Mouse (Mus musculus): ENCODE results near the gene Tns1.

Tns1 gene

GRCm38 (mm10) chr1:74066061-74066460 lies 58.2 kb downstream of the Tns1 start:
- intact Hi-C loops (cut with DNase I): no loop called here

DNA sequence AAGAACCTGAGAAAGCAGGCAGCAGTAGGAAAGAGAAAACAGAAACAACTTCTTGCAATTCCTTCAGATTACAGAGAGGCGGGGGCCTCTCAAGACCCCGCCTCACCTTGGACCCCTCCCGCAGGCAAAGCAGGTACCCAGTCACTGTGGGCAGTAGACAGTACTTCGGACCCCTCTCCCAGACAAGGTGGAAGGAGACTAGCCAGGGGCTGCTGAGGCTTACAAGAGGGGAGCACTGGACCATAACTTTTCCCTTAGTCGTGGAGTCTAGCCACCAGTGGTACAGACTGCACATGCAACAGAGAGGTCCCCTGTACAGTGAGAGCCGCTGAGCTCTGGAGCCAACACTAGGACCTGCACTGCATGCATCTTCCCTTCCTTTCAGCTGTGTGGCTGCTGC lies 64.2 kb downstream of the Tns1 start:
- intact Hi-C loops (cut with DNase I): no loop called here

DNA sequence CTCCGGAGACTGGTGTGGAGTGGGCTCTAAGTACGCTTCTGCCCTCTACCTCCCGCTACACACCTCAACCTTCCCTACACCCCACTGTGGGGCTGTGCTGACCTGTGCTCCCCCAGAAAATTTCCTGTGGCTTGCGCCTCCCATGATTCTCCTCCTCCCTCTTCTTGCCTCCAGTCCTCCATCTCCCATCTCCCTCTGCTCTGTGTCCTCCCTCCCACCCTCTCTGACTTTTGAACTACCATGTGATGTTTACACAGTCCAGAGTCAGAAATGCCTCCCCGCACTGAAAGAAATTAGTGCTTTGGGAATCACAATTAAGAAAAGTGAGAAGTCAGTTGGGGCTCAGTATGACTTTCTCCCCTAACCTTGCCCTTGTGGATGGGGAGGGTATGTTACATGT lies 64.7 kb downstream of the Tns1 start:
- intact Hi-C loops (cut with DNase I): no loop called here

DNA sequence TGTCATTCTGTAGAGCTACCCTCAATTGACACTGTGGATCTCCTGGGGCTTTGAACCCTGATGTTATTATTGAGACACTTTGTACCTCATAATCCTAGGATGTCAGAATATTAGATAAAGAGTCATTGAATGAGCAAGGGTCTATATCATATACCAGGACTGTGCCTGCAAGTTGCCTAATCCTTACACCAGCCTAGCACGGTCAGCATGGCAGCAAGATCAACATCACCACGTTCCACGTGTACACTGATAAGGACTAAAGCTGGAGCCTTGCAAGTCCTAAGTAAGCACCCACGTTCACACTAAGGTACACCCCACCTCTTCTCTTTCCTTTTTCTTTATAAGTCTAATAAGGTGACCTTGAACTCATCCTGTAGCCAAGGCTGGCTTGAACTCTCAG lies 65.5 kb downstream of the Tns1 start:
- intact Hi-C loops (cut with DNase I): no loop called here

GRCm38 (mm10) chr1:74058309-74058708 lies 65.9 kb downstream of the Tns1 start:
- intact Hi-C loops (cut with DNase I): no loop called here

DNA sequence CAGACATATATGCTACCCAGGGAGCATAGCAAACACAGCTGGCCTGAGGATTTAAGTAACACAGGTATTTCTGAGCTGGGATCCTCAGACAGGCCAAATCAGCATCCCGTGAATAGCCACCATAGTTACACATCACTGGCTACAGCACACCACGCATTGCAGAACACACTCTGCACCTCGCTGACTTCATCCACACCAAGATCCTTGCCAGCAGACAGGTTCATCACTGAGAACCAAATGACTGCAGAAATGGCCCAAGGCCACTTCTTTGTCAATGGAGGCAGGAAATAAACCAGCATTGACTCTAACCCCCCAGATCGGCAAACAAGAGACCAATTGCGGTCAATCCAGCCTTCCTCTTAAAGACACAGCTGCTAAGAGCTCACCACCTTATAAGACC lies 66.7 kb downstream of the Tns1 start:
- intact Hi-C loops (cut with DNase I): no loop called here

GRCm38 (mm10) chr1:74055552-74055951 lies 68.7 kb downstream of the Tns1 start:
- intact Hi-C loops (cut with DNase I): no loop called here

DNA sequence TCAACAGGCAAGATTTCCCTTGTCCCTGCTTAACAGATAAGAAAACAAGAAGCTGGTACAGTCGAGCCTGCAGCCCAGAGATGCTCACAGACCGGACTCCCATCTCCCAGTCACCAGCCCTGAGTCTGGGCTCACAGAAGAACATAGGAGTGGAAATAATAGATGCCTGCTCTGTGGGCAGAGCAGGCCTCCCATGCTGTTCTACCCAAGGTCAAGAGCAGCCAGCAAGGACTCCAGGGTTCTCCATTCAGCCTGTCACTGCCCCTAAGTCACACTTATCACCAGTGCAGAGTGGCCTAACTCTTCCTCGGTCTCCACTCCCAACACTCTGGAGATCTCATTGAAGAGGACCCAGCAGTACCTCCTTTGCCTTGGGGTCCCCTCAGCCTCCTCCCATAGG lies 69.8 kb downstream of the Tns1 start:
- intact Hi-C loops (cut with DNase I): no loop called here

GRCm38 (mm10) chr1:74054007-74054406 lies 70.2 kb downstream of the Tns1 start:
- intact Hi-C loops (cut with DNase I): no loop called here

- intact Hi-C loops (cut with DNase I): no loop called here
These were observed 71.2 kb downstream of the Tns1 start for GRCm38 (mm10) chr1:74053068-74053467.

GRCm38 (mm10) chr1:74051349-74051748 lies 72.9 kb downstream of the Tns1 start:
- intact Hi-C loops (cut with DNase I): no loop called here

DNA sequence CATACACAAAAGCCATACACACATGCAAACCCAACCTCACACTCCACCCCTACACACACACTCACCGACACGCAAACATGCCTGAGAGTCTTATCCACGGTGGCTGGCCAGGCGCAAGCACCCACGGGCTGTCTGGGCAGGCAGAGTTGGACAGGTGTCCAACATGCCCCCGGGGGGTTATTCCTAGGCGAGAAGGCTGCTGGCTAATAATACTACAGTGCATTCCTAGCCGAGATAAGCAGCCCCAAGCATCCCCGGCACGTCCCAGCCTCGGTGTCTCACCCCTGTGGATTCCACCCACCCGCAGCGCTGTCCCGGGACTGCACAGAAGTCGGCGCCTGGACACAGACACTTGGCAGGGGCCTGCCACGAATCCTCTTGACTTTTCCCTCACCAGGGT lies 74.8 kb downstream of the Tns1 start:
- intact Hi-C loops (cut with DNase I): no loop called here

DNA sequence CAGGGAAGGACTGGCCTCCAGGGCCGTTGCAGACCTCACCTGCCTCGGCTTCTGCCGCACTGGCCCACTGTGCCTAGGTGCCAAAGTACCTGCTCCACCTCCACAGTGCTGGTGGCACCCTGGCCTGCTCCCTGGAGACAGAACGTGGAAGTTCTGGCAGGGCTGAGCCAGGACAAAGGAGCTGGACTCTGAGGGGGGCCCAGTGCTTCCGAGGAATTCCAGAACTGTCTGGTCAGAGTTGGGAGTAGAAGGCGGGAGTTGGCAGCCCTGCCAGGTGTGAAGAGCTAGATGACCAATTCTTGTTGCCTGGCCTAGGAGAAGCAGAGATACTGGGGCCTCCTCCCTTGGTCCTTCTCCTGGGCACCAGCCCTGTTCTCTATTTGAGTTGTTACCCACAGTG lies 76.5 kb downstream of the Tns1 start:
- intact Hi-C loops (cut with DNase I): no loop called here

- intact Hi-C loops (cut with DNase I): no loop called here
These were observed 76.9 kb downstream of the Tns1 start for GRCm38 (mm10) chr1:74047311-74047710.

GRCm38 (mm10) chr1:74045034-74045433 lies 79.2 kb downstream of the Tns1 start:
- intact Hi-C loops (cut with DNase I): no loop called here

- intact Hi-C loops (cut with DNase I): no loop called here
These were observed 79.8 kb downstream of the Tns1 start for GRCm38 (mm10) chr1:74044421-74044820.

GRCm38 (mm10) chr1:74043584-74044105 lies 80.6 kb downstream of the Tns1 start:
- intact Hi-C loops (cut with DNase I): no loop called here

DNA sequence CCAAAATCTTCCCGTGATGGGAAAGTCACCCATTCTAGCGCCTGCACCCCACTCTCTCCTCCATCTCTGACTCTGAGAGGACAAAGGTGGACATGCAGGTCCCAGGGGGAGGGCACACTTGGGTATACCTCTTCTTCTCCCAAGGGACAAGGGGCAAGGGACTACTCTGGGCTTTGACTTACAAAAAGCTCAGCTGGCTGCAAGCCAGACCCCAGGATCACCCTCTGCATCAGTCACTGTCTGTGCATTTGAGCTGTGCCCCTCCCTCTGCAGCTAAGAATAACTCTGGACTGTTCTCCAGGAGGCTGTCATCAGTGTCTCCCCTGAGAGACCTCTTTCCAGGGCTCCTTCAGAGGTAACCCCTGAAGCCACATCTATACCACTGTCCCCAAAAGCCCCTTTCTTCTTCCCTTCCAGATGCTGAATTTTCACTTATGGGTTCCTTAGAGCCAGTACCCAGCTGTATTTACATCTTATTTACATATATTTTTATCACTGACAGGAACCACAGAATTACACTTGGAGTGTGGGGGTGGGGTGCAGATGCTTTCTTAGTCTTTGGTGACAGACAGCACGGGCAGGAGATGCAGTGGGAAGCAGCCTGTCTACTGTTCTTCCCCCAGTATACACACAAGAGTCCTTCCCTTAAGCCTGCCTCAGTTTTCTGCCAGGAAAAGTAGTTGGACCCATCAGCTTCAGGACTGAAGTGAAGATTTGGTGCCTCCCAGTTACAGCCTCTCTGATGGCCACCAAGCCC lies 81.4 kb downstream of the Tns1 start:
- intact Hi-C loops (cut with DNase I): no loop called here

GRCm38 (mm10) chr1:74041692-74042091 lies 82.6 kb downstream of the Tns1 start:
- intact Hi-C loops (cut with DNase I): no loop called here

DNA sequence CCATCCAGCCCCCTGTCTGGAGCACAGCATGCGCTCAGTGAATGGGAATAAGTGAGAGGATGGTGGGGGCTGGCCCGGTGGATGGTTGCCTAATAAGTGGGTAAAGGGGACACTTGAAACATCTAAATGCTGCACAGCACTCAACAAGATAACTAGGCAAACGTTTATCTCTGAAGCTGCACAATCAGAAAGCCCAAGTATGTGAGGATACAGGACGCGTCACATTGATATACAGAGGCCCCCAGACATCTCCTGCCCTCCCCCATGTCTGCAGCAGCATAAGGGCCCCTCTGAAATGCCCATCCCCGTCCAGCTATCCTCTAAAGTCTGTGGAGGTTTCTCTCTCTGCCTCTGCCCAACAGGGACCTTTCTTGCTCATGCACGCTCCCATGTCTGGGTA lies 83.1 kb downstream of the Tns1 start:
- intact Hi-C loops (cut with DNase I): no loop called here

- intact Hi-C loops (cut with DNase I): loop anchor here (5.0 kb wide), 1 partner anchor 41 kb away; no protein-coding TSS in a partner anchor
These were observed 87.5 kb downstream of the Tns1 start for GRCm38 (mm10) chr1:74036560-74037390.

GRCm38 (mm10) chr1:74035912-74036489 lies 88.2 kb downstream of the Tns1 start:
- intact Hi-C loops (cut with DNase I): loop anchor here (5.0 kb wide), 1 partner anchor 41 kb away; no protein-coding TSS in a partner anchor
